Mouse (Mus musculus) limb, embryonic 14.5 days (tissue): ENCODE measurements around the gene Vegfd. TPM values are rescaled to one million over a fixed set of nuclear protein-coding genes. Genes with fewer than 3 reads are reported as not detected.
A peak's percentile ranks its signal among the peaks of the same experiment; 100 is the strongest.

Source experiments
- ATAC-seq: fragments of 200-750 bp; cut with Nextera tagmentation; 2 replicates; pipeline ENCODE4 v1.8.0; 2017; ENCODE audit warnings: low read depth, moderate number of reproducible peaks, moderate TSS enrichment; ENCODE audit not compliant: low FRiP score
- DNase-seq: peaks from one replicate; pipeline ENCODE4 v3.0.0-alpha.2; 2015; ENCODE audit warnings: low spot score
- H3K27ac ChIP-seq: fragments of 300-500 bp; sonication (generic); replicated peaks from 2 replicates; pipeline ENCODE4 v1.5.1; 2014; ENCODE audit warnings: low read depth, mild to moderate bottlenecking, low read length, moderate library complexity, mixed read lengths
- H3K27me3 ChIP-seq: fragments of 300-500 bp; sonication (generic); 2 replicates; pipeline ENCODE4 v1.6.1; 2014; ENCODE audit warnings: low read length, mixed read lengths; ENCODE audit not compliant: control insufficient read depth, insufficient read depth
- H3K36me3 ChIP-seq: fragments of 300-500 bp; sonication (generic); 2 replicates; pipeline ENCODE4 v1.6.1; 2014; ENCODE audit warnings: mild to moderate bottlenecking, low read length, moderate library complexity, mixed read lengths; ENCODE audit not compliant: control insufficient read depth, insufficient read depth
- H3K4me1 ChIP-seq: fragments of 300-500 bp; sonication (generic); 2 replicates; pipeline ENCODE4 v1.6.1; 2014; ENCODE audit warnings: antibody characterized with exemption, low read length, mixed read lengths; ENCODE audit not compliant: control insufficient read depth, insufficient read depth
- H3K4me2 ChIP-seq: fragments of 300-500 bp; sonication (generic); replicated peaks from 2 replicates; pipeline ENCODE4 v1.6.1; 2014; ENCODE audit warnings: low read depth, mild to moderate bottlenecking, low read length, moderate library complexity; ENCODE audit not compliant: severe bottlenecking
- H3K4me3 ChIP-seq: fragments of 300-500 bp; sonication (generic); replicated peaks from 2 replicates; pipeline ENCODE4 v1.5.1; 2014; ENCODE audit warnings: low read length
- H3K9ac ChIP-seq: fragments of 300-500 bp; sonication (generic); 2 replicates; pipeline ENCODE4 v1.6.1; 2014; ENCODE audit warnings: mild to moderate bottlenecking, low read depth, low read length, moderate library complexity; ENCODE audit not compliant: severe bottlenecking
- H3K9me3 ChIP-seq: fragments of 300-500 bp; sonication (generic); 2 replicates; pipeline ENCODE4 v1.6.1; 2016; ENCODE audit warnings: low read length; ENCODE audit not compliant: control insufficient read depth
- POLR2A ChIP-seq: fragments of 200-500 bp; IDR thresholded peaks from 2 replicates; pipeline ENCODE4 v1.8.0; 2012; ENCODE audit warnings: inconsistent platforms, mild to moderate bottlenecking, moderate library complexity, borderline replicate concordance; ENCODE audit not compliant: insufficient read depth, insufficient read length; ENCODE audit errors: extremely low read depth
- WGBS: fragments of 180-500 bp; shearing (Covaris S2); extraction: QIAGEN DNeasy Blood & Tissue Kit; methylation state at CpG from one replicate; pipeline ENCODE4 v1.1.7; 2014; 5-methylcytosine and 5-hydroxymethylcytosine counted together
- polyA plus RNA-seq, 2 experiments: library from polyadenylated mRNA; depleted of rRNA in 1 of 2; stranded (reverse) in 1 of 2; unstranded in 1 of 2; fragments of >200 nt; fragmentation: Nextera tagmentation in 1 of 2; extraction: Ambion mirVana in 1 of 2; gene quantifications; 2 replicates each; pipeline versions ENCODE4 v1.2.1 to v1.2.3; 2012 to 2014

Vegfd gene
- polyA plus RNA-seq, 2 experiments: 7.7 to 9.1 TPM

GRCm38 (mm10) chrX:164379721-164380120, 6.5 kb downstream of the Vegfd start:
- DNase-seq: no peak
- H3K36me3 ChIP-seq: no peaks in the 10 kb centered on the region

GRCm38 (mm10) chrX:164381618-164382408, 8.6 kb downstream of the Vegfd start:
- 26% methylated on average over 31 of the region's 33 CpGs for WGBS
- DNase-seq (peak; percentile 84), ATAC-seq (peak; percentile 97)
- no peak for TF ChIP-seq POLR2A
- Histone ChIP-seq H3K27me3 (no peaks in the 10 kb centered on the region), H3K4me2 (peak overlapping the region; percentile 59), H3K4me1 (no peaks in the 10 kb centered on the region), H3K9ac (peak overlapping the region; percentile 34; the same call in 1 of the 2 replicates), H3K36me3 (no peaks in the 10 kb centered on the region), H3K27ac (no peak overlapping the region), H3K4me3 (peak overlapping the region; percentile 34), H3K9me3 (no peaks in the 10 kb centered on the region)

More at GRCm38 (mm10) chrX:164379721-164380120, 6.5 kb downstream of the Vegfd start:
- no peaks in the 10 kb centered on the region for H3K27me3 ChIP-seq
- H3K9me3 ChIP-seq: no peaks in the 10 kb centered on the region
- WGBS: 79% methylated on average over 4 of the region's 4 CpGs
- no peak overlapping the region for H3K4me3 ChIP-seq
- H3K9ac ChIP-seq: no peak overlapping the region
- TF ChIP-seq POLR2A: no peak
- no peak for ATAC-seq
- H3K27ac ChIP-seq: no peak overlapping the region
- H3K4me1 ChIP-seq: no peaks in the 10 kb centered on the region
- H3K4me2 ChIP-seq: no peak overlapping the region

GRCm38 (mm10) chrX:164394091-164394490, 20.9 kb downstream of the Vegfd start:
- no peaks in the 10 kb centered on the region for H3K4me1 ChIP-seq
- 76% methylated on average over 4 of the region's 4 CpGs for WGBS
- no peak for TF ChIP-seq POLR2A

GRCm38 (mm10) chrX:164398456-164398855, 25.3 kb downstream of the Vegfd start:
- Histone ChIP-seq H3K4me3 (no peak overlapping the region), H3K4me1 (no peaks in the 10 kb centered on the region), H3K9ac (no peak overlapping the region), H3K27me3 (no peaks in the 10 kb centered on the region), H3K36me3 (no peaks in the 10 kb centered on the region), H3K4me2 (no peak overlapping the region), H3K9me3 (no peaks in the 10 kb centered on the region), H3K27ac (no peak overlapping the region)
- 56% methylated on average over 3 of the region's 3 CpGs for WGBS
- ATAC-seq: 0 out of 2 replicates have a peak, but pooled peaks have one; percentile 41
- DNase-seq: peak; percentile 59
- TF ChIP-seq POLR2A: no peak

More at GRCm38 (mm10) chrX:164394091-164394490, 20.9 kb downstream of the Vegfd start:
- no peak for DNase-seq
- Histone ChIP-seq H3K9me3 (no peaks in the 10 kb centered on the region), H3K4me3 (no peak overlapping the region), H3K27ac (no peak overlapping the region), H3K4me2 (no peak overlapping the region), H3K9ac (no peak overlapping the region), H3K27me3 (no peaks in the 10 kb centered on the region), H3K36me3 (no peaks in the 10 kb centered on the region)
- no peak for ATAC-seq

- Histone ChIP-seq H3K4me3 (no peak overlapping the region), H3K36me3 (no peaks in the 10 kb centered on the region), H3K4me2 (no peak overlapping the region), H3K9ac (no peak overlapping the region), H3K4me1 (no peaks in the 10 kb centered on the region), H3K27ac (no peak overlapping the region), H3K27me3 (no peaks in the 10 kb centered on the region), H3K9me3 (no peaks in the 10 kb centered on the region)
- ATAC-seq (no peak), DNase-seq (no peak)
- TF ChIP-seq POLR2A: no peak
These were observed 32.0 kb downstream of the Vegfd start for GRCm38 (mm10) chrX:164405080-164405649.
